8 mouse cellular contexts compared by ENCODE assay signal in genomic region chr5:134932179-134932902, GRCm38 (mm10). TPM values are rescaled to one million over a fixed set of nuclear protein-coding genes. Genes with fewer than 3 reads are reported as not detected.
A peak's percentile ranks its signal among the peaks of the same experiment; 100 is the strongest.
DNase-seq lines count a peak whose midpoint lies in the region; ATAC-seq lines count a peak whose summit lies in the region.

Gene Mettl27 (plus strand): TSS chr5:134932368.

- peaks cover 2% of the 10 kb centered on the region for H3K27me3 ChIP-seq in megakaryocyte, embryonic 14.5 days (replicated peaks)

- peak; percentile 97 for DNase-seq in ZHBTc4 (ENCODE audit: low read depth, low spot score)
- DNase-seq in gastrocnemius, adult 8-10 months (ENCODE audit: low spot score in 2 of 2): peak; percentile 77 to 78
- DNase-seq in hindlimb bud, embryonic 11.5 days (ENCODE audit: extremely low spot score, low read depth, low spot score): peak; percentile 67
- peak; percentile 52 to 78 for DNase-seq in left cerebral cortex, adult 8-10 months (ENCODE audit: low spot score in 2 of 2)
- DNase-seq in right cerebral cortex, postnatal 10 days (ENCODE audit: low spot score in 2 of 2): peak; percentile 90 to 93
- peak; percentile 81 for DNase-seq in urinary bladder, postnatal 25 days (ENCODE audit: low spot score)

- H3K9me3 ChIP-seq in megakaryocyte, embryonic 14.5 days: no peaks in the 10 kb centered on the region

- peaks cover 59% of the 10 kb centered on the region for H3K4me1 ChIP-seq in megakaryocyte, embryonic 14.5 days

- peak within 1 kb of the TSS; percentile 93 for H3K4me3 ChIP-seq in megakaryocyte, embryonic 14.5 days (replicated peaks)

- peak; percentile 95 for ATAC-seq in common myeloid progenitor, adult 5-6 weeks (replicated peaks; ENCODE audit: low read depth, poor library complexity, severe bottlenecking)

- H3K36me3 ChIP-seq in megakaryocyte, embryonic 14.5 days (replicated peaks; ENCODE audit: low read length): peaks cover 39% of the 10 kb centered on the region

RNA-seq across cellular contexts. Expression of gene Mettl27, which starts in this region (rescaled TPM):
- total RNA-seq in common myeloid progenitor, adult 5-6 weeks (2017): 7.4 and 10.0 TPM in 2 replicates
- 1 to 10 TPM; 3.8 to 6.1 (median 4.4) TPM for total RNA-seq in gastrocnemius, adult 8-10 months (2022)
- 10 to 100 TPM in 3 of 4 experiments, 1 to 10 TPM in 1; 9.7 to 11.5 (median 11.1) TPM for total RNA-seq in left cerebral cortex, adult 8-10 months (2022)
- 18.7 and 34.3 TPM in 2 replicates for polyA plus RNA-seq in megakaryocyte, embryonic 14.5 days (2012; ENCODE audit: insufficient read depth, low replicate concordance)

Comparison
In these comparisons a context has a peak if more than half of its experiments do, and no peak if none do; other contexts are left out.
1. Peak in every context shown above with its lines: DNase-seq, ATAC-seq and H3K4me3 ChIP-seq.